Mouse (Mus musculus) embryonic facial prominence, embryonic 13.5 days (tissue): ENCODE measurements around the gene Dscaml1. TPM values are rescaled to one million over a fixed set of nuclear protein-coding genes. Genes with fewer than 3 reads are reported as not detected.

Experiments
- ATAC-seq: fragments of 200-750 bp; cut with Nextera tagmentation; 2 replicates; pipeline ENCODE4 v1.8.0; 2017; ENCODE audit warnings: low read depth; ENCODE audit not compliant: insufficient number of reproducible peaks, insufficient read depth, low FRiP score, low TSS enrichment
- H3K27ac ChIP-seq: fragments of 300-500 bp; sonication (generic); 2 replicates; pipeline ENCODE4 v1.5.1; 2015; ENCODE audit warnings: moderate library complexity, mild to moderate bottlenecking, inconsistent platforms
- H3K27me3 ChIP-seq: fragments of 300-500 bp; sonication (generic); 2 replicates; pipeline ENCODE4 v1.6.1; 2015; ENCODE audit warnings: mild to moderate bottlenecking, inconsistent platforms
- H3K36me3 ChIP-seq: fragments of 300-500 bp; sonication (generic); 2 replicates; pipeline ENCODE4 v1.6.1; 2015; ENCODE audit warnings: mild to moderate bottlenecking, inconsistent platforms
- H3K4me1 ChIP-seq: fragments of 300-500 bp; sonication (generic); 2 replicates; pipeline ENCODE4 v1.6.1; 2015; ENCODE audit warnings: inconsistent platforms
- H3K4me2 ChIP-seq: fragments of 300-500 bp; sonication (generic); 2 replicates; pipeline ENCODE4 v1.6.1; 2015; ENCODE audit warnings: moderate library complexity, mild to moderate bottlenecking, inconsistent platforms
- H3K4me3 ChIP-seq: fragments of 300-500 bp; sonication (generic); 2 replicates; pipeline ENCODE4 v1.5.1; 2015; ENCODE audit warnings: mild to moderate bottlenecking, inconsistent platforms
- H3K9ac ChIP-seq: fragments of 300-500 bp; sonication (generic); 2 replicates; pipeline ENCODE4 v1.6.1; 2015; ENCODE audit warnings: mild to moderate bottlenecking, inconsistent platforms
- H3K9me3 ChIP-seq: fragments of 300-500 bp; sonication (generic); 2 replicates; pipeline ENCODE4 v1.6.1; 2016; ENCODE audit warnings: inconsistent platforms
- WGBS: fragments of 180-500 bp; shearing (Covaris S2); methylation state at CpG from one replicate; pipeline ENCODE4 v1.1.7; 2015; ENCODE audit warnings: mixed read lengths; 5-methylcytosine and 5-hydroxymethylcytosine counted together
- polyA plus RNA-seq: library from polyadenylated mRNA; unstranded; fragments of >200 nt; fragmentation: Nextera tagmentation; extraction: Ambion mirVana; gene quantifications from 2 replicates; pipeline ENCODE4 v1.2.1, GENCODE M21; 2015

Dscaml1 gene
- polyA plus RNA-seq, 1 experiment from 2014 or later: 0.97 TPM

DNA sequence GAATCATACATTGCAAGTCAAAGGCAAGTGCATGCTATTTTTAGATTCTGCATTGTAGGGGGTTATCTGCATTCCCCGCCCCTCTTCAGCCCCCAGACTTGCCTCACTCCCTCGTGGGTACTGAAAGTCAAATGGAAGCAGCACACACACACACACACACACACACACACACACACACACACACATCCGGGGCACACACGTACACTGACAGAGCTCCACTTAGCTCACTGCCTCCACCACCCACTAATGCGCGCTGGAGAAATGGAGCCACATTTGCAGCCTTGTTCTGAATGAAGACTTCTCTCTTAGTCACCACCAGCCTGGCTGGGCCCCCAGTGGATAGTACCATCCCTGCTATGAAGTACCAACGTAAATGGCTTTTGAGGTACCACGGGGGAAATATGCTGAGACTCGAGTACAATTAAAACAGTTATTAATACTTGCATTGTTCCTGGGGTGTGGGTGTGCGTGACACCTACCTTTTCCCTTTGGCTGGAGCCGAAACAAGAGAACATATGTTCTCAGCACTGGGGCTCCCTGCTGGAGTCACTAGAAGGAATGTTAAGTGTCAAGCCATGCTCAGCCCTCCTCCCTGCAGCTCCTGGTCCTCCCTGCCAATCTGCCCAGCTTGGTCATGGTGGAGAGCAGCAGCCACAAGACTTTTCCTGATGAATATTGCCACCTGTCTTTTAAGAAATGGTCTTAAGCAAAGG, 91.7 kb downstream of the Dscaml1 start:
- Histone ChIP-seq H3K4me2 (no peak overlapping the region), H3K4me1 (peaks cover 8% of the 10 kb centered on the region; the same call in 1 of the 2 replicates), H3K27ac (no peak overlapping the region), H3K27me3 (no peaks in the 10 kb centered on the region), H3K4me3 (no peak overlapping the region), H3K9ac (no peak overlapping the region), H3K36me3 (no peaks in the 10 kb centered on the region), H3K9me3 (no peaks in the 10 kb centered on the region)
- 76% methylated on average over 11 of the region's 11 CpGs for WGBS
- ATAC-seq: no peak

DNA sequence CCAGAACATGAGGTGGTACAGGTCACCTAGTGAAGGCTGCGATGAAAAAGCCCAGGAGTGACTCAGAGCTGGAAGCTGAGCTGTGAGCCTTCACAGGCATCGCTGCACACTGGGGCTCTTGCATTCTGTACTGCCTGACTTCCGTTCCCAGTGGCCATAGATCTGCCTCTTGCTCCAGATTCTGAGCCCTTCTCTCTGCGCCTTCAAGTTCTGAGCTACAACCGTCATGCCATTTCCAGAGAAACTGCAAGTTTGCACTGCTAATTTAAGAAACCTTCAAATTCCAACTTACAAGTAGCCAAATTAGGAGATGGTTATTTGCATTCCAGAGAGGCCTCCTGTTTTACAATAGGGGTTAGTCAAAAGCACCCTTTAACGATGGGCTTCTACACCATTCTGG, 93.4 kb downstream of the Dscaml1 start:
- WGBS: 74% methylated on average over 6 of the region's 6 CpGs
- Histone ChIP-seq H3K4me2 (no peak overlapping the region), H3K4me3 (no peak overlapping the region), H3K36me3 (no peaks in the 10 kb centered on the region), H3K27ac (no peak overlapping the region), H3K4me1 (peaks cover 2% of the 10 kb centered on the region; the same call in 1 of the 2 replicates), H3K9me3 (no peaks in the 10 kb centered on the region), H3K27me3 (no peaks in the 10 kb centered on the region), H3K9ac (no peak overlapping the region)
- no peak for ATAC-seq

DNA sequence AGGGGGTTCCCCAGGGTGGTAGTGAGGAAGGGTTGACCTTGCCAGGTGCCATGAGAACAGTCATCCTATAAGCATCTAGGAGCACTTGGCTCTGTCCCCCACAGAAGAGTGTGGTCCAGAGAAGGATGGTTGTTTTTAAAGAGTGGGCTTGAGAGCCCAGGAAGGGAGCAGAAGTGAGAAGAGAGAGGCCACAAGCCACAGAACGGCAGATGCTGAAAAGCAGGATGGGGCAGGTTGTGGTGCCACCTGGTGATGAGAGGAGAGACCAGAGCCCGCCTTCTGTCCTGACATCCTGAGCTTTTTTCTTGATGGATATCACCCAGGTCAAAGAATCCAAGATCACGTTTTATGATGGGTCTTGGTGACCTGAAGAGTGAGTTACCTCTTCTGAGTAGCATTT, 96.4 kb downstream of the Dscaml1 start:
- Histone ChIP-seq H3K36me3 (no peaks in the 10 kb centered on the region), H3K9me3 (no peaks in the 10 kb centered on the region), H3K4me2 (no peak overlapping the region), H3K27ac (no peak overlapping the region), H3K4me1 (peaks cover 2% of the 10 kb centered on the region; the same call in 1 of the 2 replicates), H3K27me3 (no peaks in the 10 kb centered on the region), H3K4me3 (no peak overlapping the region), H3K9ac (no peak overlapping the region)
- ATAC-seq: no peak
- WGBS: 74% methylated on average over 3 of the region's 3 CpGs

DNA sequence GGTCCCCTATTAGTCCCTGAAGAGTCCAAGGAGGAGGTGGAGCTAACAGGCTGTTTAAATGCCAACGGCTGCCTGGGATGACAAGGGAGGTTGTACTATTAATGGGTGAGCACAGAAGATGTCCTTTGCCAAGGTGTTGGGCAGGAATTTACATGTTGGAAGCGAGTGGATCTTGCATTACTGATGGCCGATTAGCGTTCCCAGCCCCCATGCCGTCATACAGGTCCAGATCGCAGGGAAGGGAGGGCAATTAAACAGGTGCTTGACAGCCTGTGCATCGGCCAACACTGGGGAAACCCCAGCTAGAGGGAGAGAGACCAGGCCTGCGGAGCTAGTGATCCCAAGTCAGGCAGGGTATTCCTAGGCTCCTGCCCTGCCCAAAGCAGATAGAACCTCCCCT, 98.1 kb downstream of the Dscaml1 start:
- H3K9ac ChIP-seq: no peak overlapping the region
- no peaks in the 10 kb centered on the region for H3K27me3 ChIP-seq
- no peak overlapping the region for H3K4me2 ChIP-seq
- no peak overlapping the region for H3K27ac ChIP-seq
- H3K4me1 ChIP-seq: peaks cover 2% of the 10 kb centered on the region; the same call in 1 of the 2 replicates
- WGBS: 72% methylated on average over 8 of the region's 8 CpGs
- H3K36me3 ChIP-seq: no peaks in the 10 kb centered on the region
- ATAC-seq: no peak
- no peak overlapping the region for H3K4me3 ChIP-seq
- H3K9me3 ChIP-seq: no peaks in the 10 kb centered on the region

DNA sequence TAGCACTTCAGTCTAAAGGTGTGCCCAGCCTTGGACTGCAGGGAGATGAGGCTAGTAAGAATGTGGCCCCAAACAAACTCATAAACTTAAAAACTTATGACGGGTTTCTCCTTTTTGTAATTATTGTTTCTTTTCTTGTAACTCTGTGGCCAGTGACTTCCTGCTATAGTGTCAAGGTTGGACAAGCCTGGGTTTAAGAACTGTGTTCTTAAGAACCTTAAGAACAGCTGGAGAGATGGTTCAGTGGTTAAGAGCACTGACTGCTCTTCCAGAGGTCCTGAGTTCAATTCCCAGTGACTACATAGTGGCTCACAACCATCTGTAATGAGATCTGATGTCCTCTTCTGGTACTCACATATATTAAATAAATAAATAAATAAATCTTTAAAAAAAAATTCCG, 106.8 kb downstream of the Dscaml1 start:
- ATAC-seq: no peak
- Histone ChIP-seq H3K4me1 (peaks cover 10% of the 10 kb centered on the region), H3K27ac (no peak overlapping the region), H3K27me3 (peaks cover 7% of the 10 kb centered on the region; the same call in 1 of the 2 replicates), H3K4me2 (no peak overlapping the region), H3K9ac (no peak overlapping the region), H3K9me3 (no peaks in the 10 kb centered on the region), H3K36me3 (no peaks in the 10 kb centered on the region), H3K4me3 (no peak overlapping the region)
- 91% methylated on average over 2 of the region's 2 CpGs for WGBS

DNA sequence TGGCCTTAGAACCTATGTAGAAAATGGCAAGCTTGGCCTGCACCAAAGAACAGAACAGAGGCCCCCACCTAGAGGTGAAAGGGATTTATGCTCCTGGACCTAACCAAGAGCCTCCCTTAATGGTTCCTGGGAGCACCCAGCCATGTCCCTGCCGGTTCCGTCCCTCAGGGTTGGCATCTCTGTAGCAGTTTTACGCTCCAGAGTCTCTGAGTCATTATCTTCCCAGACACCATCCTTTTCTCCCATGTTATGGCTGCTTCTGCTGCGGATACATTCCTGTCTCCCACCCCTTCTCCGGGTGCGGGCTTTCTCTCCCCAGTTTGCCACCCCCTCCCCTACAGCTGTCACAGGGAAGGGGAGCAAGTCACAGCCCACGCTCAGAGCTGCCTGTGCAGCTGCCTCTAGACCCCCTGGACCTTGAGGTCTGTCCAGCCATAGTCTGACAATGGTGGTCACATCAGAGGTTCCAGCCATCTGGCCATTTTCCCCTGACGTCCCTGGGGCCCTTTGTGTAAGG, 108.1 kb downstream of the Dscaml1 start:
- H3K36me3 ChIP-seq: no peaks in the 10 kb centered on the region
- ATAC-seq: no peak
- no peak overlapping the region for H3K4me3 ChIP-seq
- no peaks in the 10 kb centered on the region for H3K9me3 ChIP-seq
- peaks cover 7% of the 10 kb centered on the region; the same call in 1 of the 2 replicates for H3K27me3 ChIP-seq
- no peak overlapping the region for H3K9ac ChIP-seq
- H3K4me1 ChIP-seq: peaks cover 10% of the 10 kb centered on the region
- 71% methylated on average over 8 of the region's 8 CpGs for WGBS
- H3K4me2 ChIP-seq: no peak overlapping the region
- no peak overlapping the region for H3K27ac ChIP-seq

DNA sequence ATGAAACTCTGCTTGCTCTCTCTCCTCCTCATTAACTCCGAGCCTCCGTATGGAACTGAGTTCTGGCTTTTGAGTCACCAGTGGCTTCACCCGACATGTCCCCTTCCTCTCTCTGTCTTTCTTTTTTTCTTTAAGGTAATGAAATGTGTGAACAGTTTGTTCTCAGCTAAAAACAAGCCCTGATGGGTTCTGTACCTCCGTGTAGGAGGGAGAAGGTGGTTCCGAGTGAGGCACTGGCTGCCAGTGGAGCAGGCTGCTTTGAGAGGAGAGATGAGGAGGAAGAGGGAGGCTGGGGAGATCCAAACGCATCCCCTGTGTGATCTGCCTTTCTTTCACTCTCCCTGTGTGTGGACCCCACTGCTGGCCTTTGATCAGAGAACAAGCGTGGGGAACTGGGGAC, 111.2 kb downstream of the Dscaml1 start:
- ATAC-seq: no peak
- no peaks in the 10 kb centered on the region for H3K4me1 ChIP-seq
- 78% methylated on average over 7 of the region's 7 CpGs for WGBS
- H3K4me2 ChIP-seq: no peak overlapping the region
- H3K27ac ChIP-seq: no peak overlapping the region
- no peak overlapping the region for H3K9ac ChIP-seq
- peaks cover 7% of the 10 kb centered on the region; the same call in 1 of the 2 replicates for H3K27me3 ChIP-seq
- H3K4me3 ChIP-seq: no peak overlapping the region
- H3K36me3 ChIP-seq: no peaks in the 10 kb centered on the region
- no peaks in the 10 kb centered on the region for H3K9me3 ChIP-seq

DNA sequence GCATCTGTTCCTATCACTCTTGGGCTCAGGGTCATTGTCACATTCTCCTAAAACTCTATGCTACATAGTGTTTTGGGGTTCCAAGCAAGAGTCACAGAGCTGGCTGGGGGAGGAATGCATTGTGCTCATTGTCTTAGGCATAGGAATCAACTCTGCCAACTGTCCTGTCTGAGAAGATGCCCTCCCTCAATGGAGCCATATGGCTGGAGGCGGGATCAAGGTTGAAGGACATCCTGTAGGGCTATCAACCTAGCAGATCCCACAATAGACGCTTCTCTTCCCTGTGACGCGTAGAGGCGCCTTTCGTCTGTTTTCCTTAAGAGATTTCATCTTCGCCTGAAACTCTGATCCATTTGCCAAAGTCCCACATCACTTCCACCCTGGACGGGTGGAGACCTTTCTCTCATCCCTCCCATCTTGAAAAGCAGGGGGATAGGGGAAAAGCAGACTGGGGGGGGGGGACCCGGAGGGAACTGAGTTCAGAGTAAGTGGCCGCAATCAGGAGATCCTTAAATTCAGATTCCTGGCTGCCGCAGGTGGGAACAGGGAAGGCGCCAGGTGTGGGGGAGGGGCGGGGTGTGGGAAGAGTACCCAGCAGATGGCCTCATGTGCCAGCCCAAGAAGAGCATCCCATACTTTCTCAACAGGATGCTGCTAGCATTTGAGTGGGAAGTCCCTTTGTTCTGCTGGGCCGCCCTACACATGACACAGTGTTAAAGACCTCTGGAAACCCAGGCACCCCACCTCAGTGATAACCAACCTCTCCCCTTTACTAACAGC, 113.0 kb downstream of the Dscaml1 start:
- no peak for ATAC-seq
- 83% methylated on average over 14 of the region's 14 CpGs for WGBS
- no peaks in the 10 kb centered on the region for H3K4me1 ChIP-seq
- H3K27me3 ChIP-seq: peaks cover 7% of the 10 kb centered on the region; the same call in 1 of the 2 replicates
- no peaks in the 10 kb centered on the region for H3K36me3 ChIP-seq
- no peak overlapping the region for H3K4me3 ChIP-seq
- no peaks in the 10 kb centered on the region for H3K9me3 ChIP-seq
- no peak overlapping the region for H3K9ac ChIP-seq
- H3K27ac ChIP-seq: no peak overlapping the region
- no peak overlapping the region for H3K4me2 ChIP-seq

DNA sequence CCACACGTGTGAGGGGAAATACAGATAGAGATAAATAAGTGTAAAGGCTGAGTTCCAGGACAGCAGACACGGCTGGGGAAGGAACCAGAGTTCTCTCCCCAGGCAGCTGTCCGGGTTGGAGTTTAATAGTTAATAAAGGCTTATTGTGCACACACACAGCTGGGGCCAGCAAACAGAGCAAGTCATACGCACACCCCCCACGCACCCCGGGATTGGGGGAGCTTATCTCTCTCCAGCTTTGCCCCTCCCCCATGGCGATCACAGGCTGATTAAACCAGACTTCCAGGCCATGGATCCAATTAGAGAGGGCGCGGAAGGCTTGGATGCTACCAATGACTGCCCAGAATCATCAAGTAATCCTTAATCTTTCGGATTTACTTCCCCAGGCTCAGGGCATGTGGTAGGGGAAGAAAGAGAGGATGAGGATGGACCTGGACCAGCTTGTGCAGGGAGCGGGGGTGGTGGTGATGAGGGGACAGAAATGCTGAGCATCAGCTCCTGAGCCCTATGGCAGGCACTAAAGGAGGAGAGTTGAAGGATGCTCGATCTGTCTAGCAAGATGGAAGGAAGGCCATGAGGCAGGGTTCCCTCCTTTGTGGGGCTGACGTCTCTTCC, 119.7 kb downstream of the Dscaml1 start:
- ATAC-seq: no peak
- H3K27ac ChIP-seq: no peak overlapping the region

DNA sequence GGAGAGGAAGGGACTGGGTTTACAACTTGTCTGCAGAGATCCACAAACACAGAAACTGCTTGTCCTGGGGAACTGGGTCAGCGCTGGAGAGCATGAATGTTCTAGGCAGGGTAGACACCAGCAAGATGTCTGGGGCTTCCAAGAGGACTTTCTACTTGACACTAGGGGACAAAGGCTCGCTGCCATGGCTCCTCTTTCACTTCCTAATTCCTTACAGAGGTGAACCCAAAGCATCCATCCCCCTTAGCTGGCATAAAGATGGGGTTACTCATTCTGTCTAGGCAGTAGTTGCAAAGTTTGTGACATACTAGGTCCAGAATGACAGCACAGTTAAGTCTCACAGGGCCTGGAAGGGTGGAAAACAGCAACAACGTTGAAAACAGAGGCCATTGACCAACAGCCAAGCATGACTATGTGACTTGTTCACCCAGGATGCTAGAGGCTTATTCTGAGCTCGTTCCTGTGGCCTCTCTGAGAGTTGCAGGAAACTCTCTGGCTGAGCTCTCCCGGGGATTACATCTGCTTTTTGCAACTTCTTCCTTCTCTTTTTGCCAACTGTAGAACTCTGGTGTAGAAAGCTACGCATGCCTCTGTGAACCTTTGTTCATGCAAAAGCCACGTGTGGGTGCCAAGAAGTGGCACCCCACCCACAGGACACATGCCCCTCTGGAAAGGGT, 120.6 kb downstream of the Dscaml1 start:
- no peak for ATAC-seq
- Histone ChIP-seq H3K9ac (no peak overlapping the region), H3K4me3 (no peak overlapping the region), H3K27me3 (peaks cover 5% of the 10 kb centered on the region; the same call in 1 of the 2 replicates), H3K4me2 (no peak overlapping the region), H3K9me3 (no peaks in the 10 kb centered on the region), H3K36me3 (no peaks in the 10 kb centered on the region), H3K27ac (no peak overlapping the region), H3K4me1 (peaks cover 8% of the 10 kb centered on the region)
- WGBS: 70% methylated on average over 7 of the region's 7 CpGs

More for the DNA sequence above, 119.7 kb downstream of the Dscaml1 start:
- WGBS: 42% methylated on average over 13 of the region's 13 CpGs
- Histone ChIP-seq H3K36me3 (no peaks in the 10 kb centered on the region), H3K9me3 (no peaks in the 10 kb centered on the region), H3K27me3 (peaks cover 5% of the 10 kb centered on the region; the same call in 1 of the 2 replicates), H3K4me2 (no peak overlapping the region), H3K4me3 (no peak overlapping the region), H3K9ac (no peak overlapping the region), H3K4me1 (peaks cover 8% of the 10 kb centered on the region)

DNA sequence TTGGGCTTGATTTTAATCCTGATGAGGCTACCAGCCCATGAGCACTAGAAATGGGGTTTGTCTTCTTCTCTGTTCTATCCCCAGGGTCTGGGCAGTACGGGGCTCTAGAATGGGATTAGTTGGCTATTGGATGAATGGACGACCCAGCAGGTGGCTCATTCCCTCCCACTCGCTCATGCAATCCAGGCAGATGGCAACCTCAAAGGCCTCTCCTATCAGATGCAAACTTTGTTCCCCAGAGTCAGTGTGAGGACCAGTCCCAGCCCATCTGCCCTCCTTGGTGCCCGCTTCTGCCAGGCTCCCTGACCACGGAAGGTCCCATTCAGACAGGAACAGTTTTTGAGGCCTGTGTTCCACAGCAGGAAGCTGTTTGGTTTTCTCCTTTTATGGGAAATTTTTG, 123.4 kb downstream of the Dscaml1 start:
- Histone ChIP-seq H3K9ac (no peak overlapping the region), H3K27ac (no peak overlapping the region), H3K9me3 (no peaks in the 10 kb centered on the region), H3K36me3 (no peaks in the 10 kb centered on the region), H3K4me2 (no peak overlapping the region), H3K4me1 (peaks cover 12% of the 10 kb centered on the region), H3K4me3 (no peak overlapping the region), H3K27me3 (peaks cover 5% of the 10 kb centered on the region; the same call in 1 of the 2 replicates)
- 35% methylated on average over 5 of the region's 5 CpGs for WGBS
- ATAC-seq: no peak
